Mouse (Mus musculus) layer of hippocampus, postnatal 10 days (tissue): Measurements from ENCODE around the gene Alpl. TPM values are rescaled to one million over a fixed set of nuclear protein-coding genes. Genes with fewer than 3 reads are reported as not detected.

Experiments used
- DNase-seq, 2 experiments: peaks; one replicate each; pipeline ENCODE4 v3.0.0; 2021; ENCODE audit warnings: low spot score in 2 of 2
- total RNA-seq, 2 experiments: library from RNA; stranded (reverse); gene quantifications; 2 replicates each; pipeline ENCODE4 v1.2.3; 2021

Gene Alpl
- total RNA-seq, 2 experiments from 2014 or later, result 6.0 to 7.4 TPM

DNA sequence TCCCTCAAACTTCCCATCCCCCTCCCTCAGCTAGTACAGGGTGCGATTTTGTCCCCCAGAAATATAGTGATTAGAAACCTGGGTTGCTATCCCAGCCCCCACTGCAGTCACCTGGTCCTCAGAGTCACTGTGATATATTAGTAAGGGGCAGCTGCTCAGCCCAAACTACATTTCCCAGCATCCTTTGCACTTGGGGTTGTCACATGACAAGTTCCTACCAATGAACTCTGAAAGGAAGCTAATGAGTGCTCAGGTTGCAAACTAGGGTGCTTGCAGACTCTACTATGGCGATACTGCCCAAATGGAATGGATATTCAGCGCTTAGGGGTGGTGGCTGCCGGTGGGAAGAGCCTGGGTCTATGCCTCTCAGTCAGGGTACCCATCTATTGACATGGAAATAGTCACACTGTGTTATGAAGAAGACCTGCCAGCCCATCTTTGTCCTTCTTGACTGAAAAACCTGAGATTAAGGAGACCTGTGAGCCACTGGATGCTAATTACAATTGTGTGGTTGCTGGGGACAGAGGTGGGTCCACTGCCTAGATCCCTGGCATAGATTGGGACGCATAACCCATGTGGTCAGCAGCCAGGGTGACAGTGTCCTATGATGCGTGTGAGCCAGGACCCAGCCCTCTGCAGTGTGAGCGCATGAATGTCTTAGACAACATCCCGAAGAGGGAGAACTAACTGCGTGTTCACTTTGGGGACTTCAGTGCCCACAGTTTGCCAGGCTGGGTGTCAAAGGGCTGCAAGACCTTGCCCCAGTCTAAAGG is 56.8 kb downstream of the Alpl start:
- DNase-seq, result peak; percentile 37 to 58

DNA sequence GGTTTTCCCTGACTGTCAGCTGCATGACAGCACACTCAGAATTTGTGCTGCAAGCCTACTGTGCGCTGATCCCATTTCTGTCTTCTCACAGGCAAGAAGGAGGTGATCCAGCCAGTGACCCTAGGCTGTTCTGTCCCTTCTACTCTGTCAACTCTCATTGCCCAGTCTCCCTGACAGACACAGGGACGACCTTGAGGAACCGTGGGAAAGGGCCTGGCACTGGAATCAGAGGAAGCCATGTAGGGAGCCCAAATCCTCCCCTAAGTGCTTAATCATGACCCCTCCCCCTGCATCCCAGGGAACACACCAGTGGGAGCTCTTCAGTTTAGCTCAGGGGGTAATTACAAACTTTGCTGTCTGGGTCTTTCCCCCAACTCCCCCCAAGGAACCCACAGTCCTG is 58.4 kb downstream of the Alpl start:
- DNase-seq, result no peak

DNA sequence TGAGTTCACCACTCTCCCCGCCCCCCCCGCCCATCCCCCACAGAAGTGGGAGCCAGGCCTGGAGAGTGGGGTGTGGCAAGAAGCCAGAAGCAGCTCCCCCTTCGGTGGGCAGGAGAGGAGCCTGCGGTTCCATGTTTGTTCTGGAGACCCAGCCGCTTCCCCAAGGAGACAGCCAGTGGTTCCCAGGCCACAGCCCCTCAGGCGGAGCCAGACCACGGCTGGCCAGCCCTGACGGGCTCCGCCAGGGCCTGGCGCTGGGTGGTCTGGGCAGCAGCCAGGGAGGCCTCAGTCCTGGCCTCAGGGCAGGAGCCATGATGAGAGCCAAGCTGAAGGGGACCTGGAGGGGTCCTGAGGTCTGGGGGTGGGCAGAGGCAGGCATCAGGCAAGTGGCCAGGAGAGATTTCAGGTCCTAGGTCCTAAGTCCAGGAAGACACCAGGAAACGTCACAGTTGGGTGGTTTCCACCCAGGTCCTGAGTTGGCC is 59.9 kb downstream of the Alpl start:
- DNase-seq, result no peak

DNA sequence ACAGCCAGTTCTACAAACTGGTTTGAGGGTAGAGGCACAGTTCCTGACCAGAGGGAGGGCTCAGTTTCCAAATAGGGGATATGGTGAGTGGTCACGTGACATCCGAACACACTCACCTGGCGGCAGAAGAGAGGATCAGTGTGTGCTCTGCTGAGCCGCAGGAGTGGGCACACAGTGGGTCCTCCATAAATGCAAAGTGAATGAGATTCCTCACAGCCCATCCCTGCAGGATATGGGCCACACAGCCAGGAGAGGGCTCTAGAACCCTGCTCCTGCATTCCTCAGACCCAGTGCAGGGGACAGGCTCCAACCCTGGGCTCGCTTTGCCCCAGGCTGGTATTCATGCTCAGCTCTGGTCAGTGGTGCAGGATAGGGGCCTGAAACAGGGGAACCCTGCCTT is 62.7 kb downstream of the Alpl start:
- no peak for DNase-seq

DNA sequence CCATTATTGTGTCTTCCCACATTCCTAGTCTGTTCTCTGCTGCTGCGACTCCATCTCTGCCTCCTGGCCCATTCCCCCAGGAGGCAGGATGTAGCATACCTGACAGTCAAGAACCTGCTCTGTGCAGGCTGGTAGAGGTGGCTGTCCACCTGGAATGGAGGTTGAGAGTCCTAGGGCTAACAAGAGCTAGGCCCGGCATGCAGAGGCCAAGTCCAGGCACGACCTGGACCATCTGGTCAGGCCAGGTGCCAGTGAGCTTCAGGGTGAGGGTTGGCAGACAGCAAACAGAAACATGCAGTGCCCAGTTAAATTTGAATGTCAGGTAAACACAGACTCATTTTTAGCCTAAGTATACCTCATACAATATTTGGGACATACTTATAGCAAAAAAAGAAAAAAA is 63.2 kb downstream of the Alpl start:
- no peak for DNase-seq

DNA sequence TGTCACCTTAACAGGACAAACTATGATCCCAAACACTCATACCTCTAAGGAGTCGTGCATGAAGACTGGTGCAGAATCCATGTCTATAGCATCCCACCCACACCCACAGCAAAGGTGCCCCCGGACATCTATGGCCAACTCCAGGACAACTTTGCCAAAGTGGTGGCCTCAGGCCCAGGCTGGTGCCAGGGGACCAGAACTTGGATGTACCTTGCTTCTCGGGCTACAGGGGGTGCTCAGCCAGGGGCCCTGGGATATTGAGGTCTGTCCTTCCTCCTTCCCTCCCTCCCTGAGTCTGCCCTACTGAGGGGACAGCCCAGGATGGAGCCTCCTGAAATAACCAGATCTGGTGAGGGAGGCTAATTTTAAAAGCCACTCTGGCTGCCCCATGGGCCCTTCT is 63.8 kb downstream of the Alpl start:
- DNase-seq, result no peak

DNA sequence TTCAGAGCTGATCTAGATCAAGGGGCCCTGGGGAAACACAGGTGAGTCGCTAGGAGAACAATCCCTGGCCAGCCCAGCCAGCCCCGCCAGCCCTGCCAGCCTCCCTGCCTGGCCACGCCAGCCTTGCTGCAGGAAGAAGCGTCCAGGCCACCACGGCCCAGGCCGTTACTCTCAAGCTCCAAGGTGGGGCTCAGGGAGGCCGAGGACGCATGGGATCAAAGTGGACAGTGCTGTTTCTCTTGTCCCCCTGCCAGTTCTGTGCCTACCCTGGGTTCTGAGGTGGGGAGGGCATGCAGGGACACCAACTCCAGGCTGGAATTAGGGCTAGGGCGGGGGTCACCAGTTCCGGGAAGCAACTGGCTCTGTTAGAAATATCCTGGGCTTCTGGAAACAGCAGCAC is 64.3 kb downstream of the Alpl start:
- no peak for DNase-seq

DNA sequence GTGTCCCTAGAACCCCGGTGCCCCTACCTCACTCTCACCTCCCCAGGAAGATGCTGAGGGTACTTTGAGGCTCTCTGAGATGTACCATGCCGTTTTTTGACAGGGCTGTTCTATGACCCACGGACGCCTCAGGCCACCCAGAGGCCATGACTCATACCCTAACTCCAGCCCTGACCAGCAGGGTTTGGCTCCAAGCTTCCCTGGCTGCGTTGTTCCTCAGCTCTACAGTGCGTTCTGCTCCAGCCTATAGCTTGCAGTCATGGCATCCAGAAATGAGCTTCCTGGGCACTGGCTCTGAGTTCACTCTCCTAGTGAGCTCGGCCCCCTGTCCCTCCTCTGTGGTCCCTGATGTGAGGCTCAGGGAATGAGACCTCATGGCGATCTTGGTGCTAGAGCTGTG is 65.4 kb downstream of the Alpl start:
- DNase-seq, result no peak

DNA sequence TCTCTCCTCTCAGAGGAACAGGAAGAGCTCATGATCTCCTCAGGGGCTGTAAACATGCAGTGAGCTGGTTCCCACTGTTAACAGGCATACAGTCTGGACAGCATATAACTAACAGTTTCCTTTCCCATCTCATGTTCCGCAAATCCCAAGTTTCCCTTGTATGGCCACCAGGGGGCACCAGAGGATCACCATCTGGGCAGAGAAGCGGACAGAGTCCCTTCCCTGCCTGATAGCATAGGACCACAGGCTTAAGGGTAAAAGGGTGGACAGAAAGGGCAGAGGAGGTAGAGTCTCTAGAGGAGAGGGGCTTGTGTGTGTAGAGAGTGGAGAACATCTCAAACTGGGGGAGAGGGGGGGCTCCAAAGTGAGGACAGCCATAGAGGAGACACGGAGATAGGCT is 66.0 kb downstream of the Alpl start:
- DNase-seq, result peak; percentile 95 to 96

DNA sequence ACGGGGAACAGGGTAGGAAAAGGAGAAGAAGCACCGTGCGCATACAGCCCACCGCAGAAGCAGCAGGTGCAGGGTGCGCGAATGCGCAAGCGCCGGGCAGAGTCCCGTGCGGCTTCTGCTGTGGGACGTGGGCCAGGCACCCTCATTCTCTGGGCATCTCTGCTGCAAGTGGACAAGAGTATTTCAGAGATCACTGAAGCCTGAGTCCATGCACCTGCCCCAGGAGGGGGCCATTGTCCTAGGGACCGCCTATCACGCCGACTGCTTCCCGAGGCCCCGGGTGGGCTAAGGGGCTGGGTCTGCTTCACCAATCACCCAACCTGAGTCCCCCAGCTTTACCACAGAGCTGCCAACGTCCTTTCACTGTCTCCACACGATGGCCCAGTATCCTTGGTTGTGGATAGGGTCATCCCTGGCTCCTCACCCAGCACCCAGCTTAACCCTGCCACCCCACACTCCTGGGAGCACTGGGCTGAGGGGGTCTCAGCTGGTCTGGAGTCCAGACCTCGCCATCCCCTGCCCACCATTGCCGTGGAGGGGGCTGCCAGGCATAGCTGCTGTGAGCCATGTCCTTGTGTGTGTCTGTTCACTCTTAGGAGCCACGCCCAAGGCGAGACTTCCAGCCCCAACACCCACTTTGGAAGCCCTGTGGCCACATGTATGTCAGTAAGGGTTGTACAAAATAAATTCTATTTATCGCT is 66.9 kb downstream of the Alpl start:
- DNase-seq, result no peak

DNA sequence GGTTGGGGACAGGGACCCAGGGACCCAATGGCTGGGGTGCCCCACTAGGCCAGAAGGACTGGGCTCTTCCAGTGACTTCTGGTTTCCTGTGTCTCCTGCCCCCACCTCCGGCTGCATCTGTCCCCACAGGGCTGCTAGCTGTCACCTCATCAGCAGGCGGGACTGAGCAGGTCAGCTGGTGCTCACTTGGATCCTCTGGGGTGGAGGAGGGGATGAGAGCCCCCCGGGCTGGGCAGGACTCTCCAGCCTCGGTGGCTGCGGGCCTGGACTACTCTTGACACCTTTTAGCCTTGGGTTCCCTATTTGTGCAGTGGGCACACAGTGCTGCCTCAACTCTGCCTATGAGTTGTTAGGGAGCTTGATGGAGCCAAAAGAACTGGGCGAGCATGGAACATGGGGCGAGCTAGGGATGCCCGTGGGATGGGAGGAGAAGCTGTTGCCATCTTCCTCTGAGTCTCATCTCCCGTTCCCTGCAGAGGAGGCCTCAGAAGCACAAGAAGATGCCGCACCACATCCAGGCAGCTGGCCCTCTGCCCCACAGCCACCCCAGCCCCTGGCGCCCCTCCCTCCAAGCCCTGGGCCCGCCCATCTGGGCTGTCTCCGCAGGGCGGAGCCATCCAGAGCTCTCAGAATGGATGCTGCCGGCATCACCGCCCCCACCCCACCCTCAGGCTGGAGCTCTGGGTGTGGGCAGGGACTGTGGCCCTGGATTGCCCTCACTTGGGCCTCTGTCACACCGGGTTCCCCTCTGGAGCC is 67.6 kb downstream of the Alpl start:
- peak in 1 of 2 experiments; percentile 71 for DNase-seq

DNA sequence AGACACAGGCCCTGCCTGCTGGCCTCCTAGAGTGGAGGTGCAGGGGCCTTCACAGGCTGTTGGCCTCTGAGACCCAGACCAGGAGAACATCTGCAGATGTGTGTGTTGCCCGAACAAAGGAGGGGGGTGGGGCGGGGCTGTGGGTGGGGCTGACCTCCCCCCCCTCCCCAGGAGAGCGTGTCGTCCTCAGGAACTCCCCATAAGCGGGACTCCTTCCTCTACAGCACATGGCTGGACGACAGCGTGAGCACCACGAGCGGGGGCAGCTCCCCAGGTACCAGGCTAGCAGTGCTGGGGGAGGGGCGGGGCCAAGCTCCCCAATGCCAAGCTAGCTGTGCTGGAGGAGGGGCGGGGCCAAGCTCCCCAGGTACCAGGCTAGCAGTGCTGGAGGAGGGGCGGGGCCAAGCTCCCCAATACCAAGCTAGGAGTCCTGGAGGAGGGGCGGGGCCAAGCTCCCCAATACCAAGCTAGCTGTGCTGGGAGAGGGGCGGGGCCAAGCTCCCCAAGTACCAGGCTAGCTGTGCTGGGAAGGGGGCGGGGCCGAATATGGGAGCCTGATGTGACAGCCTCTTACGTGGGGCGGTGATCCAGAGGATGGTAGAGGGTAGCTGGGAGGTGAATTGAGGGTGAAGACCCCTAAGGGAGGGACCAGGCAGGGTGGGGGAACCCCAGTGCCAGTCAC is 68.5 kb downstream of the Alpl start:
- no peak for DNase-seq

DNA sequence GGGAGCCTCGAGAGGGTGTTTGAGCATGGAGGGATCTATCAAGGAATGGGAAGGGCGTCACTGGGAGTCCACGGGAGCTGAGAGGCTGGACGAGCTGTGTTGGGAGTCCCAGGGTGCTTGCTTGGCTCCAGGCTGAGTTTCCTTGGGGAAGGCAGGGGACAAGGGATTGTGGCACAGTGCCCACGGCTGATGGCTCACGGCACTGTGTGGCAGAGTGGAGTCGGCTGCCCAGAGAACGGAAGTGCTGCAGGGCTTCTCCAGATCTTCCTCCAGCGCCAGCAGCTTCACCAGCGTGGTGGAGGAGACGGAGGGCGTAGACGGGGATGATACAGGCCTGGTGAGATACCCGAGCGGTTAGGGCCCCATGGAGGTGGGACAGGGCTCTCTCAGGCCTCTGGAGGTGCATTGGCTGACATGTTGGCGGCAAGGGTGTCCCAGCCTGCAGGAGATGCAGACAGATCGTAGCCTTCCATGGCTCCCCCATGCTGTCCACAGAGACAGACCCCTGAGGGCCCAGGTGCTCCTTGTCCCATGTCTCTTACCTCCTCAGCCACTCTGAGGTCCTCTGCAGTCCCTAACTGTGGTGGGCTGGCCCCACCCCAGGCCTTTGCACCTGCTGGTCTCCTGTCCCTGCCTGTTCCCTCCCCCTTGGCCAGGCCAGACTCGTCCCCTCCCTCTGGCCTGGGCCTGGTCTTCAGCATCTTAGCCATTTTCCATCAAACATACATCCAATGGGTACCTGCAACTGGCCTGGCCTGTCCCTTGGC is 69.3 kb downstream of the Alpl start:
- peak in 1 of 2 experiments; percentile 51 for DNase-seq

DNA sequence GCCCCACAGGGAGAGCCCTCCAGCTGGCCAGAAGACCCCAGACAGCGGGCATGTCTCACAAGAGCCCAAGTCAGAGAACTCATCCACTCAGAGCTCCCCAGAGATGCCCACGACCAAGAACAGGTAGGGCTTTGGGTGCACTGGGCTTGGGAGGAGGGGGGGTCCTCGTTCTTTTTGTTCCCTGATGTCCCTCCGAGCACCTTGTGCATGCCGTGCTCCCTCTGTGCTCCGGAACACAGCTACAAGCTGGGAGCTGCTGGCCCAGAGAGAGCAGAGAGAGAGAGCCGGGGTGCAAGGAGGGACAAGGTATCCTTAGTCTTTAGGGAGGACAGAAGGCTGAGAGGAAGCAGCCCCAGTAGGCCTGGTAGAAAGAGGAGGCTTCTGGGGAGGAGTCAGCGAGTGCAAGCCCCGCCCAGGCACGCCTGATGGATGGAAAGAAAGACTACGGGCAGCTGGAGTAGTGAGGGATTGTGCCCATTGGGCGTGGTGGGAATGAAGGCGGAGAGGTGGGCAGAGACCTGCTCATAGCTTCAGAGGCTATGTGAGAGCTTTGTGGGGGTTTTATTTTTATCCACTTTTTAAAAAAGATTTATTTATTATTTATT is 70.5 kb downstream of the Alpl start:
- no peak for DNase-seq

DNA sequence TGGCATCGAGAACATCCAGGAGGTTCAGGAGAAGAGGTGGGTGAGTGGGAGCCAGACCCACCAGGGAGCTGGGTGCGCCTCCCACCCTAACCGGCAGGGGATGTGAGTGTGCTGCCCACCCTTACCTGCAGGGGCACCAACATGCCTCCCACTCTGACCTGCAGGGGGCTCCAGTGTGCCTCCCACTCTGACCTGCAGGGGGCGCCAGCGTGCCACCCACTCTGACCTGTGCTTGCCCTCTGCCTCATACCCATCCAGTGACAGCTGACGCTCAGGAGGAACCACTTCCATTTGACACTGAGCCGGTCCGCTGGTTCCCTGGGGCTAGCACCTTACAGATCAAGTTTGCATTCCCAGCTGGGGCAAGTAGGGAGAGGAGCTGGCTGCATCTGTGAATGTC is 71.4 kb downstream of the Alpl start:
- DNase-seq, result peak; percentile 63 to 75

DNA sequence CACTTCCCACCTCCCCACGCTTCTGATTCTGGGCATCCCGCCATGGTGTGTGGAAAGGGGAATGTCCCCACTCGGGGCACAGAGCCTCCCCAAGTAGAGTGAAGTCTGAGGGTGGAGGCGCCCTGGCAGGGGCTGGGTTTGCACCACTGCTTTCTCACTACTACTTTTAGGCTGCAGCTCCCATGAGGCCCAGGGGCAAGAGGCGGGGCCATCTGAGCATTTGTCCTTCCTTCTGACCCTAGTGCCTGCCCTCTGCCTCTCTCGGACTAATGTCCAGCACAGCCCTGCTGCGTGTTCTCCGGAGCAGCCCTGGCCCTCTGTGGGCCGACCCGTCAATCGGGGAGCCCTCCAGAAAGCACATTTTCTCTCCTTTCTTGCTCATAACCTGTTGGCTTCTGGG is 72.0 kb downstream of the Alpl start:
- no peak for DNase-seq

DNA sequence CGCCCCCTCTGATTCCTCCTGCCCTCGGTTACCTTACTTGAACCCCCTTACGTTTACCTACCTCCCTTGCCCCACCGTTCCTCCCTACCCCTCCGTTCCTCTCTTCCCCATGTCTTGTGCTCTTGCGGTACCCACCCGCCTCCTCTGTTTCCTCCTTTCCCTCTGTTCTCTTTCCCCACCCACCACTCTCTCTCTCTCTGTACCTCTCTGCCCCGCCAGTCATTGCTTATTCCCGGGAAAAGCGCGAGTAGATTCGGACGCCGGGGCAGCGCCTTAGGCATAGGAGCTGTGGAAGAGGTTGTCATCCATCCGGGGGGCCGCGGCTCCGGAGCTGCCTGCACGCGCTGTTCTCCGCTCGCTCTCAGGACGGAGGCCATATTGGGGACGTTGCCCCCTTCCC is 72.7 kb downstream of the Alpl start:
- no peak for DNase-seq

DNA sequence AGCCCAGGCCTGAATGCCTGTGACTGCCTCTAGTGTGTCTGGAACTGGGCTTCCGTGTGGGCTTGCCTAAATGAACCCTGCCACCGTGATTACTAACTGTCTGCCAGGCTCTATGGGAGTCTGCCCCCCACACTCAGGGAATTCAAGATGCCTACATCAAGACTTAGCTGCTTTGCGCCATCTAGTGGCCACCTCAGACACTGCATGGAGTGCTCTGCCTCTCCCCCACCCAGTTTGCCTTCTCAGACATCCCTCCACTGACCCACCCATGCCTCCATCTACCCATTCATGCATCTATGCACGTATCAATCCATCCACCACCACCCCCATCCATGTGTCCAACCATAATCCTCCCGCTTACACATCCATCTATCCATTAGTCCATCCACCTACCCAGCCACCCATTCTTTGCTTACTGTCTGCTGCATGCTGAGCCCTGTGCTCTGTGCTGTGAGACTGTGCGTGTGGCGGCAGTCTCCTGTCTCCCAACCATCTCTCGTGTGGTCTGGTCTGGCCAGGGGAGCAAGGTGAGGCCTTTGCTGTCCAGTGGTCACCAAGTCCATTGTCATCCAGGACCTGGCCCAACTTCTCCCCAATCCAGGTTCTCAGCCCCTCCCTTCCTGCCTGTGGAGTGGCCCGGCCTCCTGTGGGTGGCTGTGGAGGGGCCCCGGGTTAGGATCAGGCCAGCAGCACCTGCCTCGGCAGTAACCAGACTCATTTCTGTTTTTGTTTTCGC is 73.3 kb downstream of the Alpl start:
- peak; percentile 88 to 89 for DNase-seq

DNA sequence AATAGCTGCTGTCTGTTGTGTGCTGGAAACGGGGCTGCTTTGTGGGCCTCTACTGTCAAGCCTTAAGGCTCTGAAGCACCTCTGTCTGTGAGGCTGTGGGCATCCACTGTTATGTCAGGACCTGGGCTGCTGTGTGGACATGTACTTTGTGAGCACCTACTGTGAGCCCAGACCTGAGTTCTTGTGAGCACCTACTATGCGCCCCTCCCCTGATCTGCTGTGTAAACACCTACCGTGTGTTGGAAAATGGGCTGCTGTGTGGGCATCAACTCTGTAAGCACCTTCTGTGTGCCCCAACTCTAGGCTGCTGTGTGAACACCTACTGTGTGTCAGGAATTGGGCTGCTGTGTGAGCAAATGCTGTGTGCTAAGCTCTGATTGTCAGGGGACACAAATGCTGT is 74.0 kb downstream of the Alpl start:
- no peak for DNase-seq

DNA sequence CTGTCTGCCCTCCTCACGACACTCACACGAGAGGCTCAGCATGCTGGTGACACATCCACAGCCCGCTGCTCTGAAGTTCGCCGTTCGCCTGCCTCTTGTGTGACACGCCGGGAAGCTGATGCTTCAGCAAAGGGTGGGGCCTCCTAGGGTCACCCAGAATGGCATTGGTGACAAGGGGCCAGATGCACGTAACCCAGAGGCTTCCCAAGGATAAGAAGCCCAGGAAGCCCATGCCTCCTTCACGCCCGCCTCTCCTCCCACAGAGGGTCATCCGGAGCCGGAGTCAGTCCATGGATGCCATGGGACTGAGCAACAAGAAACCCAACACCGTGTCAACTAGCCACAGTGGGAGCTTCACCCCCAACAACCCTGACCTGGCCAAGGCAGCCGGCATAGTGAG is 74.6 kb downstream of the Alpl start:
- no peak for DNase-seq
